Mouse (Mus musculus) myocyte (in vitro differentiated cells): ENCODE data around the gene Smyd3. TPM values are rescaled to one million over a fixed set of nuclear protein-coding genes. Genes with fewer than 3 reads are reported as not detected.

Experiments used
- H3K27me3 ChIP-seq: one replicate; pipeline ENCODE4 v1.6.1; 2011; ENCODE audit not compliant: control insufficient read depth, insufficient read depth, insufficient read length
- H3K36me3 ChIP-seq: one replicate; pipeline ENCODE4 v1.6.1; 2011; ENCODE audit not compliant: control insufficient read depth, insufficient read depth
- H3K4me2 ChIP-seq: one replicate; pipeline ENCODE4 v1.6.1; 2011; ENCODE audit warnings: low read depth, control low read depth
- H3K4me3 ChIP-seq: one replicate; pipeline ENCODE4 v1.5.1; 2011; ENCODE audit warnings: mild to moderate bottlenecking, control low read depth, moderate library complexity
- H3K79me2 ChIP-seq: one replicate; pipeline ENCODE4 v1.6.1; 2011; ENCODE audit not compliant: control insufficient read depth, insufficient read depth
- H3ac ChIP-seq: one replicate; pipeline ENCODE4 v1.6.1; 2011; ENCODE audit not compliant: control insufficient read depth, insufficient read length
- CEBPB ChIP-seq: IDR thresholded peaks from 2 replicates; pipeline ENCODE4 v1.6.1; 2011; ENCODE audit warnings: mild to moderate bottlenecking, moderate library complexity; ENCODE audit not compliant: poor library complexity, insufficient read depth, severe bottlenecking
- E2F4 ChIP-seq: IDR thresholded peaks from one replicate; pipeline ENCODE4 v1.6.1; 2011; ENCODE audit warnings: mild to moderate bottlenecking, control low read depth, moderate library complexity; ENCODE audit not compliant: insufficient read depth
- MAX ChIP-seq: IDR thresholded peaks from one replicate; pipeline ENCODE4 v1.6.1; 2011; ENCODE audit warnings: low read depth, mild to moderate bottlenecking, control low read depth
- MYOD1 ChIP-seq, 3 experiments: IDR thresholded peaks; one replicate each; pipeline ENCODE4 v1.6.1; 2011; ENCODE audit warnings: control low read depth in 2 of 3, low read depth in 2 of 3, mild to moderate bottlenecking in 2 of 3, moderate library complexity in 1 of 3; ENCODE audit not compliant: insufficient read length in 2 of 3, control insufficient read depth in 1 of 3
- MYOG ChIP-seq, 3 experiments: IDR thresholded peaks; one replicate each; pipeline ENCODE4 v1.6.1; 2011; ENCODE audit warnings: control low read depth in 2 of 3, low read depth in 2 of 3, mild to moderate bottlenecking in 2 of 3; ENCODE audit not compliant: insufficient read length in 2 of 3, control insufficient read depth in 1 of 3, insufficient read depth in 1 of 3
- POLR2A ChIP-seq: IDR thresholded peaks from one replicate; pipeline ENCODE4 v1.6.1; 2011; ENCODE audit warnings: low read depth, mild to moderate bottlenecking, control low read depth, moderate library complexity; ENCODE audit not compliant: insufficient read length
- POLR2AphosphoS2 ChIP-seq: IDR thresholded peaks from one replicate; pipeline ENCODE4 v1.6.1; 2011; ENCODE audit warnings: low read depth, control low read depth; ENCODE audit not compliant: insufficient read length
- REST ChIP-seq: IDR thresholded peaks from one replicate; pipeline ENCODE4 v1.6.1; 2011; ENCODE audit warnings: mild to moderate bottlenecking, control low read depth, moderate library complexity; ENCODE audit not compliant: insufficient read depth, insufficient read length
- SRF ChIP-seq: IDR thresholded peaks from one replicate; pipeline ENCODE4 v1.6.1; 2011; ENCODE audit warnings: low read depth; ENCODE audit not compliant: control insufficient read depth, insufficient read length
- TCF12 ChIP-seq: IDR thresholded peaks from one replicate; pipeline ENCODE4 v1.6.1; 2011; ENCODE audit warnings: mild to moderate bottlenecking, control low read depth; ENCODE audit not compliant: poor library complexity, insufficient read depth, severe bottlenecking
- TCF3 ChIP-seq: IDR thresholded peaks from one replicate; pipeline ENCODE4 v1.6.1; 2011; ENCODE audit warnings: low read depth, control low read depth; ENCODE audit not compliant: insufficient read length
- USF1 ChIP-seq: IDR thresholded peaks from one replicate; pipeline ENCODE4 v1.6.1; 2011; ENCODE audit warnings: low read depth, mild to moderate bottlenecking, control low read depth, moderate library complexity
- polyA plus RNA-seq: library from polyadenylated mRNA; unstranded; fragments of >200 nt; fragmentation: generic; extraction: Trizol; gene quantifications from one replicate; pipeline ENCODE4 v1.2.1, GENCODE M21; 2012; ENCODE audit warnings: missing spikeins

The Smyd3 gene
- polyA plus RNA-seq, 1 experiment = 22.7 TPM

GRCm38 (mm10) chr1:179137145-179137477 is 380.7 kb downstream of the Smyd3 start:
- Histone ChIP-seq H3K36me3 (no peaks in the 10 kb centered on the region), H3K4me2 (no peak overlapping the region), H3K79me2 (no peaks in the 10 kb centered on the region), H3ac (no peak overlapping the region), H3K4me3 (no peak overlapping the region), H3K27me3 (no peaks in the 10 kb centered on the region)
- TF ChIP-seq POLR2AphosphoS2 (no peak), CEBPB (no peak), USF1 (no peak)

- Histone ChIP-seq H3K27me3 (no peaks in the 10 kb centered on the region), H3K4me2 (no peak overlapping the region), H3ac (no peak overlapping the region), H3K79me2 (no peaks in the 10 kb centered on the region), H3K4me3 (no peak overlapping the region), H3K36me3 (no peaks in the 10 kb centered on the region)
- TF ChIP-seq POLR2AphosphoS2 = no peak
- TF ChIP-seq TCF12 = no peak
- no peak for TF ChIP-seq MYOD1 (IDR thresholded peaks at IDR 0.05; ENCODE audit: control insufficient read depth in 1 of 3, insufficient read length in 2 of 3, low read depth in 2 of 3)
- TF ChIP-seq CEBPB = no peak
- no peak for TF ChIP-seq USF1
- TF ChIP-seq E2F4 = no peak
- no peak for TF ChIP-seq POLR2A
- no peak for TF ChIP-seq TCF3
- TF ChIP-seq MAX = no peak
- no peak for TF ChIP-seq SRF
- no peak for TF ChIP-seq REST
- no peak for TF ChIP-seq MYOG (IDR thresholded peaks at IDR 0.05; ENCODE audit: control insufficient read depth in 1 of 3, insufficient read depth in 1 of 3, insufficient read length in 2 of 3, low read depth in 2 of 3)
Observed at GRCm38 (mm10) chr1:179136461-179137144, 381.2 kb downstream of the Smyd3 start.

GRCm38 (mm10) chr1:179129995-179130394 is 387.8 kb downstream of the Smyd3 start:
- Histone ChIP-seq H3K4me2 (no peak overlapping the region), H3K79me2 (no peaks in the 10 kb centered on the region), H3K36me3 (no peaks in the 10 kb centered on the region), H3K27me3 (no peaks in the 10 kb centered on the region), H3ac (no peak overlapping the region), H3K4me3 (no peak overlapping the region)
- TF ChIP-seq CEBPB (no peak), MAX (no peak), USF1 (no peak), POLR2A (no peak), POLR2AphosphoS2 (no peak)

- no peak for TF ChIP-seq MYOG (IDR thresholded peaks at IDR 0.05; ENCODE audit: control insufficient read depth in 1 of 3, insufficient read depth in 1 of 3, insufficient read length in 2 of 3, low read depth in 2 of 3)
- TF ChIP-seq TCF12 = no peak
- H3K27me3 ChIP-seq = no peaks in the 10 kb centered on the region
- H3ac ChIP-seq = no peak overlapping the region
- H3K79me2 ChIP-seq = no peaks in the 10 kb centered on the region
- H3K4me3 ChIP-seq = no peak overlapping the region
- no peak overlapping the region for H3K4me2 ChIP-seq
- H3K36me3 ChIP-seq = no peaks in the 10 kb centered on the region
Observed at GRCm38 (mm10) chr1:179126287-179126686, 391.6 kb downstream of the Smyd3 start.

GRCm38 (mm10) chr1:179122476-179123229 is 395.2 kb downstream of the Smyd3 start:
- no peaks in the 10 kb centered on the region for H3K36me3 ChIP-seq
- no peak overlapping the region for H3ac ChIP-seq
- H3K79me2 ChIP-seq = no peaks in the 10 kb centered on the region
- no peak overlapping the region for H3K4me3 ChIP-seq
- TF ChIP-seq CEBPB (no peak), POLR2AphosphoS2 (no peak), SRF (no peak), MYOG (IDR thresholded peaks at IDR 0.05; ENCODE audit: control insufficient read depth in 1 of 3, insufficient read depth in 1 of 3, insufficient read length in 2 of 3, low read depth in 2 of 3) (no peak), MYOD1 (IDR thresholded peaks at IDR 0.05; ENCODE audit: control insufficient read depth in 1 of 3, insufficient read length in 2 of 3, low read depth in 2 of 3) (no peak), TCF12 (no peak), USF1 (no peak), REST (no peak)
- no peaks in the 10 kb centered on the region for H3K27me3 ChIP-seq
- no peak overlapping the region for H3K4me2 ChIP-seq
